Mouse (Mus musculus) megakaryocyte, embryonic 14.5 days (primary cell): ENCODE results near the gene Chd1l.

Experiments used
- FLI1 ChIP-seq: IDR thresholded peaks from 2 replicates; pipeline ENCODE4 v1.6.1; 2012; ENCODE audit warnings: low read length, inconsistent platforms, mixed read lengths
- GATA1 ChIP-seq: IDR thresholded peaks from 3 replicates; pipeline ENCODE4 v1.6.1; 2012; ENCODE audit warnings: mixed read lengths, low read length, inconsistent platforms, borderline replicate concordance

DNA sequence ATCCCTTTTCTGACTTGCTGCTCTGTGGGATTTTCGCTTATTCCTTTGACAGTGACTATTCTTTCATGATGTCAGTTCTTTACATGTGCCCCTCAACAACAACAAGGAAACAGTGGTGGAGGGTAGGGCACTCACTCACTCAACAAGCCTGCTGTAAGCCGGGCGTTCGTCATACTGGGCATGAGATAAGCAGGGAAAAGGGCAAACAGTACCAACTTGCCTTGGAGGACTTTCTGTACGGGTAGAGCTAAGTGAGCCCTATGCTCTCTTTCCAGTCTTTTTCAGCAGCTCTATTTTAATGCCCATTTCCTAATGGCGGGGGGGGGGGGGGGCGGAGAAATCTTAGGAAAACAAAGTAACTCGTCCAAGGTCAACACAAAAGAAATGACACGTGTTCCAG lies 32.0 kb upstream of the Chd1l start:
- TF ChIP-seq GATA1 (no peak), FLI1 (no peak)
